9 mouse cellular contexts compared by ENCODE assay signal in genomic region chr19:47908961-47909371, GRCm38 (mm10). TPM values are rescaled to one million over a fixed set of nuclear protein-coding genes. Genes with fewer than 3 reads are reported as not detected.
DNase-seq lines count a peak whose midpoint lies in the region; ATAC-seq and TF ChIP-seq lines count a peak whose summit lies in the region.
"Had no signal": no experiment of that assay in that cellular context is flagged by ENCODE, and none has a peak within 500 bp of the region (broad histone marks: within the 10 kb centered on the region; RNA-seq: fewer than 3 reads in every experiment).

No protein-coding gene starts in this region.

- no peak for ATAC-seq in heart, embryonic 13.5 days (ENCODE audit: extremely low read depth, insufficient number of reproducible peaks, low FRiP score, low TSS enrichment)
- ATAC-seq in limb, embryonic 13.5 days (ENCODE audit: low FRiP score, low read depth), result peak; percentile 35; the same call in 1 of the 2 replicates
- ATAC-seq in granulocyte monocyte progenitor cell, adult 5-6 weeks (replicated peaks; ENCODE audit: poor library complexity, severe bottlenecking), result no peak

- intact Hi-C loops in heart, adult 2 months (cut with DNase I), result no loop called here
- intact Hi-C loops in left cerebral cortex, postnatal 14 days (cut with DNase I), result no loop called here

- H3K27me3 ChIP-seq in heart, embryonic 13.5 days (replicated peaks), result no peaks in the 10 kb centered on the region
- H3K27me3 ChIP-seq in heart, adult 2 months (ENCODE audit: control insufficient read depth, insufficient read depth, low read length), result no peaks in the 10 kb centered on the region
- no peaks in the 10 kb centered on the region for H3K27me3 ChIP-seq in limb, embryonic 13.5 days

- no peak for TF ChIP-seq POLR2A in heart, adult 2 months (IDR thresholded peaks at IDR 0.05; ENCODE audit: insufficient read depth, low read depth, low read length)

- no peaks in the 10 kb centered on the region for H3K79me2 ChIP-seq in heart, adult 2 months (replicated peaks; ENCODE audit: control insufficient read depth, insufficient read depth, low read length)

- no peak for TF ChIP-seq CTCF in heart, adult 2 months (IDR thresholded peaks at IDR 0.05)

- H3K9ac ChIP-seq in heart, embryonic 13.5 days, result peak overlapping the region; percentile 66
- no peak overlapping the region for H3K9ac ChIP-seq in heart, adult 2 months (ENCODE audit: low read depth, low read length)
- H3K9ac ChIP-seq in limb, embryonic 13.5 days, result peak overlapping the region; percentile 77; the same call in 1 of the 2 replicates

- no peak overlapping the region; the same call in 1 of the 2 replicates for H3K27ac ChIP-seq in heart, embryonic 13.5 days (replicated peaks)
- no peak overlapping the region for H3K27ac ChIP-seq in heart, adult 2 months
- peak overlapping the region; percentile 89; the same call in 1 of the 2 replicates for H3K27ac ChIP-seq in limb, embryonic 13.5 days

- no peak for DNase-seq in heart, adult 2 months
- DNase-seq in thymus, postnatal 14 days, result peak; percentile 50
- DNase-seq in thymus, postnatal 0 days (ENCODE audit: low spot score), result no peak
- DNase-seq in cerebellum, adult 18-20 months, result no peak
- DNase-seq in left cerebral cortex, postnatal 14 days (ENCODE audit: low spot score in 2 of 2), result no peak

- H3K9me3 ChIP-seq in heart, embryonic 13.5 days, result no peaks in the 10 kb centered on the region
- H3K9me3 ChIP-seq in limb, embryonic 13.5 days, result no peaks in the 10 kb centered on the region

- peaks cover 62% of the 10 kb centered on the region for H3K4me1 ChIP-seq in heart, embryonic 13.5 days
- peaks cover 9% of the 10 kb centered on the region for H3K4me1 ChIP-seq in heart, adult 2 months (ENCODE audit: control insufficient read depth, insufficient read depth, low read length)
- H3K4me1 ChIP-seq in limb, embryonic 13.5 days, result peaks cover 57% of the 10 kb centered on the region

- peak overlapping the region; percentile 63 for H3K4me2 ChIP-seq in heart, embryonic 13.5 days
- peak overlapping the region; percentile 62 for H3K4me2 ChIP-seq in limb, embryonic 13.5 days (replicated peaks)

- 27% methylated on average over 6 of the region's 6 CpGs for WGBS in heart, embryonic 13.5 days
- 65% methylated on average over 6 of the region's 6 CpGs for WGBS in heart, adult 2 months
- 19% methylated on average over 6 of the region's 6 CpGs for WGBS in limb, embryonic 13.5 days

- peaks cover 26% of the 10 kb centered on the region for H3K36me3 ChIP-seq in heart, embryonic 13.5 days
- H3K36me3 ChIP-seq in heart, adult 2 months (ENCODE audit: control insufficient read depth, insufficient read depth, low read length), result no peaks in the 10 kb centered on the region
- H3K36me3 ChIP-seq in limb, embryonic 13.5 days, result peaks cover 34% of the 10 kb centered on the region

- no peak for TF ChIP-seq EP300 in heart, adult 2 months (IDR thresholded peaks at IDR 0.05; ENCODE audit: insufficient read depth, low read depth, low read length)

- H3K4me3 ChIP-seq in heart, embryonic 13.5 days, result no peak overlapping the region
- H3K4me3 ChIP-seq in heart, adult 2 months, result no peak overlapping the region
- H3K4me3 ChIP-seq in limb, embryonic 13.5 days, result peak overlapping the region; percentile 38; the same call in 1 of the 2 replicates

RNA-seq across cellular contexts. Expression of gene Cfap43, which starts 10.1 kb away (rescaled TPM):
- polyA plus RNA-seq in heart, embryonic 13.5 days (2015; fragmentation: Nextera tagmentation; extraction: Ambion mirVana), result 0.09 and 0.15 TPM in 2 replicates
- not detected for total RNA-seq in heart, adult 2 months (2021)
- 0.26 and 0.86 TPM in 2 replicates for polyA plus RNA-seq in heart, adult 2 months (2012; rRNA removed)
- 0.20 and 0.35 TPM in 2 replicates for polyA plus RNA-seq in thymus, postnatal 0 days (2015; fragmentation: Nextera tagmentation; extraction: Ambion mirVana)
- 0.08 and 0.09 TPM in 2 replicates for polyA plus RNA-seq in limb, embryonic 13.5 days (2015; fragmentation: Nextera tagmentation; extraction: Ambion mirVana)
- not detected in 2 replicates for total RNA-seq in granulocyte monocyte progenitor cell, adult 5-6 weeks (2014; fragmentation: Nextera tagmentation)
- total RNA-seq in granulocyte monocyte progenitor cell, adult 5-6 weeks (2017), result 0.05 TPM in 1 of 2 replicates, not detected in the other
- total RNA-seq in left cerebral cortex, postnatal 14 days (2021), result 1 to 10 TPM in 1 of 2 experiments, under 1 TPM in 1; 0.34 to 1.2 TPM
- total RNA-seq: adrenal gland, postnatal 10 days had no signal

RNA-seq across cellular contexts. Expression of gene Itprip, which starts 10.1 kb away (rescaled TPM):
- polyA plus RNA-seq in heart, embryonic 13.5 days (2015; fragmentation: Nextera tagmentation; extraction: Ambion mirVana), result 19.9 and 20.4 TPM in 2 replicates
- total RNA-seq in heart, adult 2 months (2021), result 10 to 100 TPM in 1 of 2 experiments, 1 to 10 TPM in 1; 8.5 to 11.7 TPM
- polyA plus RNA-seq in heart, adult 2 months (2012; rRNA removed), result 8.1 and 8.6 TPM in 2 replicates
- polyA plus RNA-seq in thymus, postnatal 0 days (2015; fragmentation: Nextera tagmentation; extraction: Ambion mirVana), result 20.9 and 21.1 TPM in 2 replicates
- 24.3 and 26.6 TPM in 2 replicates for polyA plus RNA-seq in limb, embryonic 13.5 days (2015; fragmentation: Nextera tagmentation; extraction: Ambion mirVana)
- total RNA-seq in granulocyte monocyte progenitor cell, adult 5-6 weeks (2014; fragmentation: Nextera tagmentation), result 18.2 and 19.1 TPM in 2 replicates
- total RNA-seq in granulocyte monocyte progenitor cell, adult 5-6 weeks (2017), result 15.8 and 16.7 TPM in 2 replicates
- total RNA-seq in left cerebral cortex, postnatal 14 days (2021), result 1 to 10 TPM in 1 of 2 experiments, under 1 TPM in 1; 0.94 to 1.1 TPM

RNA-seq across cellular contexts. Expression of gene Cfap58, which starts 28.5 kb away (rescaled TPM):
- 0.08 and 0.11 TPM in 2 replicates for polyA plus RNA-seq in heart, embryonic 13.5 days (2015; fragmentation: Nextera tagmentation; extraction: Ambion mirVana)
- 1 to 10 TPM; 1.9 to 2.1 TPM for total RNA-seq in heart, adult 2 months (2021)
- polyA plus RNA-seq in heart, adult 2 months (2012; rRNA removed), result 0.02 TPM in 1 of 2 replicates, not detected in the other
- polyA plus RNA-seq in thymus, postnatal 0 days (2015; fragmentation: Nextera tagmentation; extraction: Ambion mirVana), result 0.09 and 0.18 TPM in 2 replicates
- polyA plus RNA-seq in limb, embryonic 13.5 days (2015; fragmentation: Nextera tagmentation; extraction: Ambion mirVana), result 0.05 TPM in 1 of 2 replicates, not detected in the other
- total RNA-seq in granulocyte monocyte progenitor cell, adult 5-6 weeks (2014; fragmentation: Nextera tagmentation), result not detected in 2 replicates
- total RNA-seq in granulocyte monocyte progenitor cell, adult 5-6 weeks (2017), result not detected in 2 replicates
- total RNA-seq in left cerebral cortex, postnatal 14 days (2021), result under 1 TPM; 0.24 to 0.55 TPM

RNA-seq across cellular contexts. Expression of gene Gsto2, which starts 43.6 kb away (rescaled TPM):
- 1.0 and 1.4 TPM in 2 replicates for polyA plus RNA-seq in heart, embryonic 13.5 days (2015; fragmentation: Nextera tagmentation; extraction: Ambion mirVana)
- total RNA-seq in heart, adult 2 months (2021), result 1 to 10 TPM; 2.6 to 2.7 TPM
- 1.4 and 1.6 TPM in 2 replicates for polyA plus RNA-seq in heart, adult 2 months (2012; rRNA removed)
- polyA plus RNA-seq in thymus, postnatal 0 days (2015; fragmentation: Nextera tagmentation; extraction: Ambion mirVana), result 0.39 and 0.52 TPM in 2 replicates
- polyA plus RNA-seq in limb, embryonic 13.5 days (2015; fragmentation: Nextera tagmentation; extraction: Ambion mirVana), result 1.3 and 1.7 TPM in 2 replicates
- total RNA-seq in granulocyte monocyte progenitor cell, adult 5-6 weeks (2014; fragmentation: Nextera tagmentation), result not detected in 2 replicates
- not detected in 2 replicates for total RNA-seq in granulocyte monocyte progenitor cell, adult 5-6 weeks (2017)
- 1 to 10 TPM; 1.4 to 1.7 TPM for total RNA-seq in left cerebral cortex, postnatal 14 days (2021)

RNA-seq across cellular contexts. Expression of gene Gsto1, which starts 54.2 kb away (rescaled TPM):
- 85.2 and 89.5 TPM in 2 replicates for polyA plus RNA-seq in heart, embryonic 13.5 days (2015; fragmentation: Nextera tagmentation; extraction: Ambion mirVana)
- 100 to 1,000 TPM; 148 to 191 TPM for total RNA-seq in heart, adult 2 months (2021)
- polyA plus RNA-seq in heart, adult 2 months (2012; rRNA removed), result 152 and 158 TPM in 2 replicates
- 84.0 and 157 TPM in 2 replicates for polyA plus RNA-seq in thymus, postnatal 0 days (2015; fragmentation: Nextera tagmentation; extraction: Ambion mirVana)
- 177 and 181 TPM in 2 replicates for polyA plus RNA-seq in limb, embryonic 13.5 days (2015; fragmentation: Nextera tagmentation; extraction: Ambion mirVana)
- 317 and 338 TPM in 2 replicates for total RNA-seq in granulocyte monocyte progenitor cell, adult 5-6 weeks (2014; fragmentation: Nextera tagmentation)
- total RNA-seq in granulocyte monocyte progenitor cell, adult 5-6 weeks (2017), result 215 and 219 TPM in 2 replicates
- total RNA-seq in left cerebral cortex, postnatal 14 days (2021), result 10 to 100 TPM; 58.1 to 62.5 TPM
